Mouse (Mus musculus) left cerebral cortex, adult 18-20 months (tissue): Measurements from ENCODE around the gene Cts3. TPM values are rescaled to one million over a fixed set of nuclear protein-coding genes. Genes with fewer than 3 reads are reported as not detected.
"Not testable (repeated sequence)": the region's sequence is repeated elsewhere in the genome, so short reads cannot be mapped to it uniquely, and the experiment has no call there.

Experiments used
- DNase-seq, 2 experiments: peaks; one replicate each; pipeline ENCODE4 v3.0.0; 2021 to 2022; ENCODE audit warnings: low spot score in 2 of 2, mixed read lengths in 1 of 2
- long read RNA-seq, 2 experiments: library from polyadenylated mRNA; stranded (forward); transcript quantifications; one replicate each; pipeline ENCODE4 v2.0.0; 2021
- total RNA-seq, 2 experiments: library from RNA; stranded (reverse); gene quantifications; 2 replicates each; pipeline ENCODE4 v1.2.3; 2021

Gene Cts3
- not detected for total RNA-seq
- long read RNA-seq, experiment 1, result 0 reads
- long read RNA-seq, experiment 2, result 0 reads

DNA sequence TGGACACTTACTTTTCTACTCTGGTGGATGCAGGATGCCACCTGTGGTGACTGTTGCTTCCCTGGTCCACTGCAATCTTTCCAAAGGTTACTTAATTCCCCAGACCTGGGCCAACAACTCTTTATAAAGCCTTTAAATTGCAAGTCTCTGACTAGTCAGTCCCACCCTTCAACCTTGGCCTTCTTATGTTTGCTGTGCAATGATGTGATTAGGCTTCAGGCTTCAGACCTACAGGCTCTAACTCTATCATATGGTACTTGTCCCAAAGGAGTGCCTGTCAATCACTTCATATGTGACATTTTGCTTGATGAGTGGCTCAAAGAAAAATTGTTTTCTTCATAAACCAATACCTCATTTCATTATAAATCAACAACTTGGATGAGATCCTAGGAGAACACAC lies at the start of gene Cts3:
Gene Cts3 (minus strand): TSS at position 101 of the 400 bp plus-strand sequence.
- DNase-seq, result no peak

DNA sequence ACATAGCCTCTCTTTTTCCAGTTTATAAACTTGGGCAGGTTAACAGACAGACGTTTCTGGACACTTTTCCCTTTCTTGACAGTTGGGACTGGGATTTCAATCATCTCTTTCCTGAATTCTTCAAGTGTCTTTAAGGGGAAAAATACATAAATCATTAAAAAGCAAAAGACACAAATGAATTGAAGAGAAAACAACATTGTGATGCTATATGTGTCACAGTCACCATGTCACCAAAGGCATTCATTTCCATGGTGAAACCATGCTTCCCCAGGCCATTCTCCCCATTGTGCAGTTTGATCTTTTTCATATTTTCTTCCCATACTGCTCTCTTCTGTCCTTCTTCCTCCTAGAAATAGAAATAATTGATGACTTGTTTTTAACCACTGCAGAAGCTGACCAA lies 1.9 kb downstream of the Cts3 start, which contains the start of gene Gm49352:
Gene Gm49352 (minus strand): TSS at position 101 of the 400 bp plus-strand sequence.
- not testable (repeated sequence) for DNase-seq

DNA sequence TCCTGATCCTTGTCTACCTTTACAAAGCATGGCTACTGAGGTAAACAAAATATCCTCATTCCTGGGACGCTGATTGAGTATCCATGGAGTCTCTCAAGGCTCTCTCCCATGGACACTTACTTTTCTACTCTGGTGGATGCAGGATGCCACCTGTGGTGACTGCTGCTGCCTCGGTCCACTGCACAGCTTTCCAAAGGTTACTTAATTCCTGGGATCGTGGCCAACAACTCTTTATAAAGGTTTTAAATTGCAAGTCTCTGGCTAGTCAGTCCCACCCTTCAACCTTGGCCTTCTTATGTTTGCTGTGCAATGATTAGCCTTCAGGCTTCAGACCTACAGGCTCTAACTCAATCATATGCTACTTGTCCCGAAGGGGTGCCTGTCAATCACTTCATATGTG lies 28.3 kb downstream of the Cts3 start, which contains the start of gene Ctsm:
Gene Ctsm (minus strand): TSS at position 209 of the 400 bp plus-strand sequence.
- no peak for DNase-seq

Other genes starting within 250 kb of the Cts3 start
- not detected for gene Cts7, start 211.9 kb downstream of the Cts3 start, total RNA-seq
- not detected for gene Ctsm, start 28.3 kb downstream of the Cts3 start, total RNA-seq
- gene Gm49352, start 2.0 kb downstream of the Cts3 start, total RNA-seq, result not detected